Mouse (Mus musculus): ENCODE results near the gene Ap1b1.

- TF ChIP-seq CTCF (IDR thresholded peaks at IDR 0.05; ENCODE audit: insufficient read depth, low read length) = no peak
- TF ChIP-seq POLR2A (IDR thresholded peaks at IDR 0.05; ENCODE audit: borderline replicate concordance, extremely low read depth, low read depth, low read length) = no peak
These were observed 38.8 kb upstream of the Ap1b1 start, which contains the start of gene Nefh for GRCm38 (mm10) chr11:4947813-4948174.

Data from lung, adult 2 months (tissue).